Mouse (Mus musculus) E14TG2a.4 (cell line): Measurements from ENCODE around the gene Cntfr.
"Not testable (repeated sequence)": the region's sequence is repeated elsewhere in the genome, so short reads cannot be mapped to it uniquely, and the experiment has no call there.

ENCODE experiments used
- CTCF ChIP-seq: conservative IDR thresholded peaks from 2 replicates; pipeline ENCODE4 v1.5.1; 2014; ENCODE audit warnings: low read length
- NANOG ChIP-seq: IDR thresholded peaks from 2 replicates; pipeline ENCODE4 v1.6.1; 2014; ENCODE audit warnings: borderline replicate concordance, low read length, mixed read lengths
- POU5F1 ChIP-seq: IDR thresholded peaks from 2 replicates; pipeline ENCODE4 v1.6.1; 2014; ENCODE audit warnings: low read length, borderline replicate concordance

GRCm38 (mm10) chr4:41696930-41697841, at the start of gene Cntfr:
- TF ChIP-seq CTCF, result peak; percentile 36
- not testable (repeated sequence) for TF ChIP-seq NANOG, POU5F1
